Mouse (Mus musculus) ES-E14 (cell line): ENCODE measurements at regions not wholly inside any gene's neighbourhood (a gene's known extent, or its start where the extent isn't known, plus 50 kb on each side); places are given as distances from the start of the nearest gene placed in this dataset.

Experiments used
- DNase-seq: peaks from one replicate; pipeline ENCODE4 v3.0.0-alpha.2; 2013; ENCODE audit warnings: low read depth, low spot score
- H3K27ac ChIP-seq: 2 replicates; pipeline ENCODE4 v1.5.1; 2012; ENCODE audit warnings: low read depth, mild to moderate bottlenecking, low read length, moderate library complexity, mixed read lengths; ENCODE audit not compliant: poor library complexity, insufficient read depth, severe bottlenecking
- H3K36me3 ChIP-seq: 2 replicates; pipeline ENCODE4 v1.6.1; 2012; ENCODE audit warnings: mild to moderate bottlenecking, low read length, moderate library complexity, mixed read lengths; ENCODE audit not compliant: control insufficient read depth, poor library complexity, insufficient read depth, severe bottlenecking
- H3K4me1 ChIP-seq, 2 experiments: fragments of 150-350 bp in 1 of 2; sonication (generic) in 1 of 2; 2 replicates each; pipeline ENCODE4 v1.6.1; 2012; ENCODE audit warnings: low read length in 2 of 2, mild to moderate bottlenecking in 1 of 2, mixed read lengths in 1 of 2; ENCODE audit not compliant: control insufficient read depth in 2 of 2, insufficient read depth in 2 of 2, poor library complexity in 1 of 2
- H3K4me3 ChIP-seq, 2 experiments: fragments of 150-350 bp in 1 of 2; sonication (generic) in 1 of 2; 2 replicates each; pipeline ENCODE4 v1.5.1; 2012; ENCODE audit warnings: low read length in 2 of 2, low read depth in 1 of 2, mild to moderate bottlenecking in 1 of 2, mixed read lengths in 1 of 2; ENCODE audit not compliant: insufficient read depth in 1 of 2, poor library complexity in 1 of 2, severe bottlenecking in 1 of 2
- H3K9ac ChIP-seq: 2 replicates; pipeline ENCODE4 v1.6.1; 2012; ENCODE audit warnings: low read depth, mild to moderate bottlenecking, low read length, mixed read lengths; ENCODE audit not compliant: poor library complexity, insufficient read depth, severe bottlenecking
- H3K9me3 ChIP-seq: fragments of 150-350 bp; sonication (generic); 2 replicates; pipeline ENCODE4 v1.6.1; 2012; ENCODE audit warnings: low read depth, mild to moderate bottlenecking, low read length; ENCODE audit not compliant: control insufficient read depth, insufficient read depth
- CHD2 ChIP-seq: IDR thresholded peaks from 2 replicates; pipeline ENCODE4 v1.6.1; 2014; ENCODE audit warnings: mild to moderate bottlenecking, low read depth, low read length, inconsistent platforms
- HCFC1 ChIP-seq: IDR thresholded peaks from 2 replicates; pipeline ENCODE4 v1.6.1; 2012; ENCODE audit warnings: low read length, inconsistent platforms, borderline replicate concordance; ENCODE audit not compliant: insufficient read depth
- MAFK ChIP-seq: IDR thresholded peaks from 2 replicates; pipeline ENCODE4 v1.6.1; 2014; ENCODE audit warnings: mild to moderate bottlenecking, low read depth, low read length, inconsistent platforms; ENCODE audit not compliant: insufficient read depth
- ZC3H11A ChIP-seq: IDR thresholded peaks from 2 replicates; pipeline ENCODE4 v1.6.1; 2012; ENCODE audit warnings: low read depth, mild to moderate bottlenecking, inconsistent platforms, low read length, borderline replicate concordance
- ZNF384 ChIP-seq: IDR thresholded peaks from 2 replicates; pipeline ENCODE4 v1.6.1; 2012; ENCODE audit warnings: low read depth, low read length, inconsistent platforms
- in situ Hi-C, 2 experiments: fragments of 600-800 bp; cut with MboI; formaldehyde crosslinking; loops; one replicate each; pipeline ENCODE4 v1.15.1; 2025; ENCODE audit warnings: low sequenced_read_pairs in 2 of 2, inconsistent platforms in 1 of 2; ENCODE audit not compliant: unreplicated experiment in 2 of 2

DNA sequence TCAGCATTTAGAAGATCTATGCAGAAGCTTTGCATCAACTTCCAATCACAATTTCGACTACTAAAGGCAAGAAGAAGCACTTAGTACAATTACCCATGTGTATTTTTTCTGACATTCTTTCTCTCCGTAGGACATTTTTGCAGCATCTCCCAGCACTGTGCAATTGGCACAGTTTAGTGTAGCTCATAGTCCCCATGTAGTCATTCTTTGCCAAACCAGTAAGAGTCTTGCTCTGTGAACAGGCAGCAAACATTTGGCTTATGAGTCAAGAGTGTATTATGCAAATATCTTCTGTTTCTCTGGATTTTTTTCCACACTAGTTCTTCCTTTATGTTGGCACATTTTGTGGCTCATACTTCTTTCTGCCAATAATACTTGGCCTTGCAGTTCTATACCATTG, 129.2 kb downstream of the Anxa1 start:
- in situ Hi-C loops, result no loop called here
- TF ChIP-seq ZNF384 (no peak), ZC3H11A (no peak), CHD2 (no peak), MAFK (no peak), HCFC1 (no peak)
- H3K9me3 ChIP-seq, result no peaks in the 10 kb centered on the region
- H3K36me3 ChIP-seq, result no peaks in the 10 kb centered on the region
- no peak overlapping the region for H3K4me3 ChIP-seq
- DNase-seq, result no peak
- no peaks in the 10 kb centered on the region for H3K4me1 ChIP-seq
- no peak overlapping the region for H3K27ac ChIP-seq
- no peak overlapping the region for H3K9ac ChIP-seq

DNA sequence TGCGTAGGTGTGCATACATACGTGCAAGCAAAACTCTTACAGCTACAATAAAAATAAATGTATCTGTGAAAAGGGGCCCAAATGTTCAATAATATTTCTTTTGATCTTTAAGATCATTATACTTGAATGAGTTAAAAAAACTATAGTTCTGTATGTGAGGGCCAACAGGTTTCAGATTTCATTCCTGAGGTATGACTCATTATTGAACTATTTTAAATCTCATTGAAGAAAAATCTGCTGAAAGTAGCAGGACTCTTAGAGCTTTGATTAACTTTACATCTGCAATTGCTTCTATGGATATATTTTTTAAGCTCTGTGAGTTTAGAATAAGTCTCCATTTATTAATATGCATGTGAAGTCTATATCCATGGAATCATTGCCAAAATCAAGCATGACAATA, 138.6 kb downstream of the Anxa1 start:
- Histone ChIP-seq H3K27ac (no peak overlapping the region), H3K9ac (no peak overlapping the region), H3K36me3 (no peaks in the 10 kb centered on the region), H3K9me3 (no peaks in the 10 kb centered on the region), H3K4me3 (no peak overlapping the region), H3K4me1 (no peaks in the 10 kb centered on the region)
- TF ChIP-seq HCFC1 (no peak), ZC3H11A (no peak), ZNF384 (no peak), MAFK (no peak), CHD2 (no peak)
- in situ Hi-C loops, result no loop called here
- no peak for DNase-seq

- DNase-seq, result no peak
- no peak overlapping the region for H3K4me3 ChIP-seq
- no peak overlapping the region for H3K27ac ChIP-seq
- no peak for TF ChIP-seq MAFK
- no peak for TF ChIP-seq CHD2
- no peak for TF ChIP-seq HCFC1
- TF ChIP-seq ZNF384, result no peak
- no peak for TF ChIP-seq ZC3H11A
- no peaks in the 10 kb centered on the region for H3K9me3 ChIP-seq
- in situ Hi-C loops, result no loop called here
- no peaks in the 10 kb centered on the region for H3K36me3 ChIP-seq
- no peaks in the 10 kb centered on the region for H3K4me1 ChIP-seq
- no peak overlapping the region for H3K9ac ChIP-seq
Measured at GRCm38 (mm10) chr19:20243817-20244216, 146.9 kb downstream of the Anxa1 start.

DNA sequence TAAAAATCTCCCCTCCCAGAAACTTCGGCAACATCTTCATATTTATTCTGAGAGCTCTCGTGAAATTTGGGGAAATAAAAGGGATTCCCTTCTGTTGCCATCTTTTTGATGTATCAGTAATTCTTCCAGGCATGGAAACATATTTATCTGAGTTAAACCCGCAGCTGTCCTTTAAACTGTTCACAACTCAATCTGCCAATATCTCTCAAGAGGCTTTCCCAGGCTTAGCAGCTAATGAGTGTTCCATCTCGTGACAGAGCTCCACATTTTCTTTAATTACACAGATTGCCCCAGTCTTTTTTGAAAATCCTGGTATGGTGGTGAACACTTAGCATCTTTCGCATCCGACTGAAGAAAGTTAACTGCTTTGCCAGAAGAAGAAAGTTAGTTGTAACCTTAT, 149.5 kb downstream of the Anxa1 start:
- Histone ChIP-seq H3K9me3 (no peaks in the 10 kb centered on the region), H3K36me3 (no peaks in the 10 kb centered on the region), H3K27ac (no peak overlapping the region), H3K9ac (no peak overlapping the region), H3K4me1 (no peaks in the 10 kb centered on the region), H3K4me3 (no peak overlapping the region)
- in situ Hi-C loops, result no loop called here
- no peak for DNase-seq
- no peak for TF ChIP-seq ZC3H11A
- no peak for TF ChIP-seq CHD2
- TF ChIP-seq HCFC1, result no peak
- TF ChIP-seq ZNF384, result no peak
- TF ChIP-seq MAFK, result no peak

DNA sequence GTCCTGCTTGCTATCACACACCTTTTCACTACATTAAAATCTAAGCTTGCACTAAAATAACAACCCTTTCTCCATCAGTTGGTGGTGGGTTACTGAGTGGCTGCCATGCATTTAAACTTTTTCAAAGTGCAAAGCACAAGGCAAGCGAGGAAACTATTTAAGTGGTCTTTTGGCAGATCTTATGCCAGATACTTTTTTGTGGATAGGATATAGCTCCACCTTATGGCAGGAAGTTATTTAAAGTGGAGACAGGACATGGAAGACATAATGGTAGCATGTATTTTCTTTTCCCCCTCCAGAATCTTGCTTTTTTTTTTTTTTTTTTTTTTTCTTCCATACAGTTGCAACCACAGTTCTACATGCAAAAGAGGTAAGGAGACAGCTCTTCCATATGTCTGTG, 150.3 kb downstream of the Anxa1 start:
- Histone ChIP-seq H3K36me3 (no peaks in the 10 kb centered on the region), H3K4me1 (no peaks in the 10 kb centered on the region), H3K4me3 (no peak overlapping the region), H3K9me3 (no peaks in the 10 kb centered on the region), H3K27ac (no peak overlapping the region), H3K9ac (no peak overlapping the region)
- no peak for DNase-seq
- no peak for TF ChIP-seq ZNF384
- in situ Hi-C loops, result no loop called here
